Mouse (Mus musculus): ENCODE data around the gene Mob4.

Gene Mob4

DNA sequence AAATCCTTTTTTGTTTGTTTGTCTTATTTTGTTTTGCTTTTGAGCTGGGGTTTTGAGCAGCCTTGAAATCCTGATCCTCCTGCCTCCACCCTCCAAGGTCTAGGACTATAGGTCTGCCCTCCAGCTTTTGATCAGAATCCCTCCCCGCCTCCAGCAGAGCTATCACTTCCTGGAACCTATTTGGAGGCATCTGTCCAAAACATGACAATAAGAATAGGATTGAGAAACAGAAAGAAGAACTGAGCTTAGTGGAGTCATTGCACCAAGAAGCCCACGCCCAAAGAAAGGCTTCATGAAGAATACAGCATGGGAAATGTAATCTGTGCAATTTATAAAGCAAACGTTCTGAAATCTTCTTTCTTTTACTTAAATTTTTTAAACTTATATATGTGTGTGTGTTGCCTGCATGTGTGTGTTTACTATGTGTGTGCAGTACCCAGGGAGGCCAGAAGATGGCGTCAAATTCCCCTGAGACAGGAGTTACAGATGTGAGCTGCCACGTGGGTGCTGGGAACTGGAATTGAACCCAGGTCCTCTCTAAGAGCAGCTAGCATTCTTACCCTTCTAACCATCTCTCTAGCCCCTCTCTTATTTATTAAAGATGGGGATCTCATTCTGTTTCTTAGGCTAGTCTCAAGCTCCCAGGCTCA lies 49.0 kb downstream of the Mob4 start:
- no peak for DNase-seq (ENCODE audit: low read depth in 1 of 2, low spot score in 2 of 2)

DNA sequence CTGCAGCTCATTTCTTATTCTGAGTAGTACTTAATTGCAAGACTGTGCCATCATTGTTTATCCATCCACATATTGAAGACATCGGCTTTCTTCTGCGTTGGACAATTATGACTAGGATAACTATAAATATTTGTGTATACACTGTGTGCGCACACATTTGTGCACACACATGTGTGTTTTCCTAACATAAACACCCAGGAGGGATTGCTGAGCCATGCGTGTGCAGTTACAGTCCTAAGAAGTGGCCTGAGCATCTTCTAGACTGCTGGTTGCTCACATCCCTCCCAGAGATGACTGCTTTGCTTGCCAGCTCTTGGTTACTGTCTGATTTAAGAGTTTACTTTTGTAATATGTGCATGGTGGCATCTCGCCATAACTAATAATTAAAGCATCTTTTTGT lies 51.4 kb downstream of the Mob4 start:
- no peak for DNase-seq (ENCODE audit: low read depth in 1 of 2, low spot score in 2 of 2)

- DNase-seq (ENCODE audit: low read depth in 1 of 2, low spot score in 2 of 2) = no peak
These were observed 54.7 kb downstream of the Mob4 start for GRCm38 (mm10) chr1:55185718-55186117.

DNA sequence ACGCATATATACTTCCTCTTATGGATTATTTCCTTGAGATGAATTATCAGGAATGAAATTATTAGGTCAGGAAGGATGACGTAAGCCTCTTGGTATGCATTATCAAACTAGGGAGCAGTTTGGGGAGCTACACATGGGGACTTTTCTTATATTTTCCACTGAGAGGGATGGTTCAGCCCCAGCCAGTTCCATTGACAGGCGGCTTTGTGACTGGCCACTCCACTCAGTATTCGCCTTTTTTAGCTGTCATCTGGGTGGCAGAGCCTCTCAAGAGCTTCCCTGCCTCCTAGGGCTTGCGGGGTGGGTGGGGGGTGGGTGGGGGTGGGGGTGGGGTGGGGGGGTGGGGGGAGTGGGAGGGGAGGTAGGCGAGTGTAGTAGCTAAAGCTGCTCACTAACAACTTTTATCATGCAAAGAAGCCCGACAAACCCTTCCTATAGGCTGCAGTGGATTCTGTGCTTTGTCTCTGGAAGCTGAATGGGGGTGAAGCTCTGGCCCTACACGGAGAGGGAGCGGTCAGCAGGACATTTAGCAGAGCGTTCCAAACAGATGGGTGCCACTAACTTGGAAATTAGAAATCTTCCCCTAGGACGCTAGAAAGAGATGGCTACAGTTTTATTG lies 55.7 kb downstream of the Mob4 start:
- DNase-seq (ENCODE audit: low read depth in 1 of 2, low spot score in 2 of 2) = no peak

- no peak for DNase-seq (ENCODE audit: low read depth in 1 of 2, low spot score in 2 of 2)
These were observed 61.0 kb downstream of the Mob4 start for GRCm38 (mm10) chr1:55192015-55192414.

DNA sequence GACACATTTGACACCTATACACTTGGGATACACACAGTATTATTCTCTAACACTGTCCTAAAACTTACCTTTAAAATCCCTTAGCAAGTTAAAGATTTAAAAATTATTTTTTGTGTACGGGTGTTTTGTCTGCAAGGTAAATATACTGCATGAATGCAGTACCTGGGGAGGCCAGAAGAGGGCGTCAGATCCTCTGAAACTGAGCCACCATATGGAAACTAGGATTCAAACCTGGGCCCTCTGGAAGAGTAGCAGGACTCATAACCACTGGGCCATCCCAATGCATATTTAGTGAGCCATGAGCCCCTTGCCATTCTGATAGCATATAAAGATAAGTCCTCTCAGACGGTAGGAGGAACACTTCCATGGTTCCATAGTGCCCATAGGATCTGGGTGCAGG lies 61.8 kb downstream of the Mob4 start:
- DNase-seq (ENCODE audit: low read depth in 1 of 2, low spot score in 2 of 2) = no peak

GRCm38 (mm10) chr1:55193316-55193715 lies 62.3 kb downstream of the Mob4 start:
- DNase-seq (ENCODE audit: low read depth in 1 of 2, low spot score in 2 of 2) = no peak

DNA sequence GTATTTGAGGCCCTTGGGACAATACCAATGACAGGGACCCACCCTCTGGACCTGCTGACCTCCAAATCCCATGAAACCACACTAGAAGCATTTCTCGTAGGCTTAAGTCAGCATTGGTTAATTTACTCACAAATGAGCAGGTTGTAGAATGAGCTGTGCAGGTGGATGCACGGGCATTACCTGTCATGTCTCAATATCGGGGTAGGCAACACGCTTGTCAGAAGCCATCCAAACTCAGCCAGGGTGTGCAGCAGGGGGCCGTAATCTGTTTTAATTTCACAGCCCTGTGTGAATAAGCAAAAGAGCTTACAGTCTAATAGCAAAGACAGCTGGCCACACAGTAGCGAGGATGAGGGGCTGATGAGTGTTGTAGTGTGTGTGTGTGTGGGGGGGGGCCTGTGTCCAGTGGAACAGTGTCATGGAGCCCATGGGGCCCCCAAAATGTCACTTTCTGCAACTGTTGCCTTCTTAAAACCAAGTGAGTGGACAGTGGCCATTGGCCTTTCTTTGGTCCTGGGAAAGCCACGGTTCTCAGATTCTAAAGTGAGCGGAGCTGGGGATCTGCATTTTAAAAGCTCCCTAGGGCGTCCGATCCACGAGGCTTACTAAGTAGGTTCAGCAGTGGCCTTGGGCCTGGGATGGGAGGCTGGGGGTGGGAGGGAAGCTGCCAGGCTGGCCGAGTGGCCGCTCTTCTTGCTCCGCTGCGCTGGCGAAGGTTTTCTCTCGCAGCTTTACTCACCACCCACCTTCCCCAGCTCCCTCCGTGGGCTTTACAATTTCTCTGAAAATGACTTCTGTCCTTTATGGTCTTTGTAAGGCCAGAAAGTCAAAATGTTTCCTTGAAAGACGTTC lies 63.3 kb downstream of the Mob4 start:
- DNase-seq (ENCODE audit: low read depth in 1 of 2, low spot score in 2 of 2) = no peak

- DNase-seq (ENCODE audit: low read depth in 1 of 2, low spot score in 2 of 2) = no peak
These were observed 64.0 kb downstream of the Mob4 start for GRCm38 (mm10) chr1:55195021-55195420.

DNA sequence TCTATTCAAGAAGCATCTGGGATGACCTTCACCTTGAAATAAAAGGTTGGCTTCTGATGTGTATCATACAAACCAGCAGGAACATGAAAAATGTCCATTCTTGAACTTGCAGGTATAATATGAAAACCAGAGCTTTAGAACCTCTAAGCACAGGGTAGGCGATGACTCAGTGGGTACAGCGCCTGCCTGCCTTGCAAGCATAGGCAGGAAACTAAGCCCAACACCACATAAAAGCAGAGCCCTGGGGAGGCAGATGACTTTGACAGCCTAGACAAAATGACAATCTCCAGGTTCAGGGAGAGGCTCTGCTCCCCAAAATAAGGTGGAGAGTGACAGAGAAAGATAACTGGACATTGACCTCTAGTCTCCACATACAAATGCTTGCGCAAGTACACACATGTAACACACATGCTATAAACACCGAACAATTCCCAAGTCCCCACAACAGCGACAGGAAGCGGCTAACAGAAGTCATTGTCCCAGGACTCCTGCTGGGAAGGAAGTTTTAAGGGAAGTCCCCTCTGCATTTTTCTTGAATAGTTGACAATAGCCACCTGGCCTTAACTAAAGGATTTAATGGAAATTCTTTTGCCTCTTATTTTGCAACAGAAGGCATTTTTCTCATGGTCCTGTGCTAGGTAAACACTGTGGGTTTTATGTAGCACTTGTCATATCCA lies 65.4 kb downstream of the Mob4 start:
- no peak for DNase-seq (ENCODE audit: low read depth in 1 of 2, low spot score in 2 of 2)

- DNase-seq (ENCODE audit: low read depth in 1 of 2, low spot score in 2 of 2) = no peak
These were observed 67.7 kb downstream of the Mob4 start for GRCm38 (mm10) chr1:55198719-55199118.

- DNase-seq (ENCODE audit: low read depth in 1 of 2, low spot score in 2 of 2) = no peak
These were observed 71.1 kb downstream of the Mob4 start for GRCm38 (mm10) chr1:55201850-55202752.

All from monocyte, adult 2 months (primary cell).